Mouse (Mus musculus) C2C12 (cell line): ENCODE data around the gene Hist3h2ba.

Experiments used
- CEBPB ChIP-seq: IDR thresholded peaks from one replicate; pipeline ENCODE4 v1.6.1; 2011; ENCODE audit warnings: low read depth, mild to moderate bottlenecking, control low read depth, moderate library complexity
- CTCF ChIP-seq: IDR thresholded peaks from one replicate; pipeline ENCODE4 v1.5.1; 2011; ENCODE audit not compliant: control insufficient read depth, insufficient read depth, insufficient read length
- FOSL1 ChIP-seq: IDR thresholded peaks from one replicate; pipeline ENCODE4 v1.8.0; 2011; ENCODE audit warnings: mild to moderate bottlenecking, low read length; ENCODE audit not compliant: poor library complexity, insufficient read depth, severe bottlenecking
- MAX ChIP-seq: IDR thresholded peaks from one replicate; pipeline ENCODE4 v1.6.1; 2011; ENCODE audit warnings: mild to moderate bottlenecking, control low read depth
- MYOG ChIP-seq: IDR thresholded peaks from one replicate; pipeline ENCODE4 v1.6.1; 2011; ENCODE audit not compliant: control insufficient read depth, insufficient read length; ENCODE audit errors: extremely low read depth
- USF1 ChIP-seq: IDR thresholded peaks from one replicate; pipeline ENCODE4 v1.6.1; 2011; ENCODE audit warnings: low read depth, mild to moderate bottlenecking, control low read depth, moderate library complexity

- TF ChIP-seq CTCF, result no peak
- TF ChIP-seq USF1, result no peak
- no peak for TF ChIP-seq MYOG
- no peak for TF ChIP-seq MAX
- TF ChIP-seq CEBPB, result no peak
- no peak for TF ChIP-seq FOSL1
These were observed 34.9 kb upstream of the Hist3h2ba start for GRCm38 (mm10) chr11:58913776-58914175.
